Mouse (Mus musculus): ENCODE results near the gene Bcl2l15. TPM values are rescaled to one million over a fixed set of nuclear protein-coding genes. Genes with fewer than 3 reads are reported as not detected.
"Not testable (repeated sequence)": the region's sequence is repeated elsewhere in the genome, so short reads cannot be mapped to it uniquely, and the experiment has no call there.

Bcl2l15 gene
- polyA plus RNA-seq, 1 experiment from 2014 or later, result not detected

GRCm38 (mm10) chr3:103829036-103829435, 3.4 kb upstream of the Bcl2l15 start:
- Histone ChIP-seq H3K4me2 (replicated peaks; ENCODE audit: low read depth, low read length) (no peak overlapping the region), H3K36me3 (ENCODE audit: insufficient read depth, low read length) (no peaks in the 10 kb centered on the region), H3K27ac (ENCODE audit: low read length) (no peak overlapping the region), H3K9me3 (ENCODE audit: low read length) (no peaks in the 10 kb centered on the region), H3K27me3 (ENCODE audit: insufficient read depth, low read length) (no peaks in the 10 kb centered on the region), H3K9ac (replicated peaks; ENCODE audit: low read length) (no peak overlapping the region), H3K4me1 (ENCODE audit: insufficient read depth, low read length) (no peaks in the 10 kb centered on the region), H3K4me3 (ENCODE audit: low read length) (no peak overlapping the region)
- 81% methylated on average over 3 of the region's 3 CpGs for WGBS
- ATAC-seq (ENCODE audit: low FRiP score, low TSS enrichment), result no peak

DNA sequence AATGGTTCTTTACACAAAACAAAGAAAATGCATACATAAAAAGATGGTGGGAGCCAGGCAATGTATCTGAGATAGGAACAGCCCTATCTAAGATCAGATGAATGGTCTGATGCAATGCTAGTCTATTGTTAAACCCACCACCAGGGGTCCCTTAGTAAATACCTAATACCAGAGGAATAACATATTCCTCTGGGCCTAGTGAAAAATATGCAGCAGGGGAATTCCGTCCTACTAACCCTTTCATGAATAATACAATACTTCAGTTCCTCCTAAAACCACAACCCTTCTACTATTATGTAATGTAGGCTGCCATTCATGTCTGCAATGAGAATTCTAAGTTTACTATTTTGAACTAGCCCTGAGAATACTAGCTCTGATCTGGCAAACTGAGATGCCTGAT, 1.7 kb upstream of the Bcl2l15 start:
- H3K27me3 ChIP-seq (ENCODE audit: insufficient read depth, low read length); H3K9me3 ChIP-seq (ENCODE audit: low read length); ATAC-seq (ENCODE audit: low FRiP score, low TSS enrichment); H3K27ac ChIP-seq (ENCODE audit: low read length); H3K36me3 ChIP-seq (ENCODE audit: insufficient read depth, low read length); H3K4me3 ChIP-seq (ENCODE audit: low read length); H3K9ac ChIP-seq (replicated peaks; ENCODE audit: low read length); H3K4me1 ChIP-seq (ENCODE audit: insufficient read depth, low read length); H3K4me2 ChIP-seq (replicated peaks; ENCODE audit: low read depth, low read length): not testable (repeated sequence)
- 73% methylated on average over 1 of the region's 1 CpGs for WGBS

- no peak overlapping the region for H3K9ac ChIP-seq (replicated peaks; ENCODE audit: low read length)
- no peaks in the 10 kb centered on the region for H3K27me3 ChIP-seq (ENCODE audit: insufficient read depth, low read length)
- no peaks in the 10 kb centered on the region for H3K4me1 ChIP-seq (ENCODE audit: insufficient read depth, low read length)
- H3K4me2 ChIP-seq (replicated peaks; ENCODE audit: low read depth, low read length), result no peak overlapping the region
- H3K9me3 ChIP-seq (ENCODE audit: low read length), result no peaks in the 10 kb centered on the region
- H3K4me3 ChIP-seq (ENCODE audit: low read length), result no peak overlapping the region
- no peak for ATAC-seq (ENCODE audit: low FRiP score, low TSS enrichment)
- H3K36me3 ChIP-seq (ENCODE audit: insufficient read depth, low read length), result no peaks in the 10 kb centered on the region
- H3K27ac ChIP-seq (ENCODE audit: low read length), result no peak overlapping the region
- 85% methylated on average over 7 of the region's 7 CpGs for WGBS
These were observed 1.3 kb upstream of the Bcl2l15 start for GRCm38 (mm10) chr3:103831146-103831545.

- Histone ChIP-seq H3K4me1 (ENCODE audit: insufficient read depth, low read length) (no peaks in the 10 kb centered on the region), H3K9ac (replicated peaks; ENCODE audit: low read length) (no peak overlapping the region), H3K4me2 (replicated peaks; ENCODE audit: low read depth, low read length) (no peak overlapping the region), H3K27ac (ENCODE audit: low read length) (no peak overlapping the region), H3K36me3 (ENCODE audit: insufficient read depth, low read length) (no peaks in the 10 kb centered on the region), H3K9me3 (ENCODE audit: low read length) (no peaks in the 10 kb centered on the region), H3K4me3 (ENCODE audit: low read length) (no peak overlapping the region), H3K27me3 (ENCODE audit: insufficient read depth, low read length) (no peaks in the 10 kb centered on the region)
- WGBS, result 77% methylated on average over 2 of the region's 2 CpGs
- no peak for ATAC-seq (ENCODE audit: low FRiP score, low TSS enrichment)
These were observed 1.6 kb downstream of the Bcl2l15 start for GRCm38 (mm10) chr3:103834001-103834400.

DNA sequence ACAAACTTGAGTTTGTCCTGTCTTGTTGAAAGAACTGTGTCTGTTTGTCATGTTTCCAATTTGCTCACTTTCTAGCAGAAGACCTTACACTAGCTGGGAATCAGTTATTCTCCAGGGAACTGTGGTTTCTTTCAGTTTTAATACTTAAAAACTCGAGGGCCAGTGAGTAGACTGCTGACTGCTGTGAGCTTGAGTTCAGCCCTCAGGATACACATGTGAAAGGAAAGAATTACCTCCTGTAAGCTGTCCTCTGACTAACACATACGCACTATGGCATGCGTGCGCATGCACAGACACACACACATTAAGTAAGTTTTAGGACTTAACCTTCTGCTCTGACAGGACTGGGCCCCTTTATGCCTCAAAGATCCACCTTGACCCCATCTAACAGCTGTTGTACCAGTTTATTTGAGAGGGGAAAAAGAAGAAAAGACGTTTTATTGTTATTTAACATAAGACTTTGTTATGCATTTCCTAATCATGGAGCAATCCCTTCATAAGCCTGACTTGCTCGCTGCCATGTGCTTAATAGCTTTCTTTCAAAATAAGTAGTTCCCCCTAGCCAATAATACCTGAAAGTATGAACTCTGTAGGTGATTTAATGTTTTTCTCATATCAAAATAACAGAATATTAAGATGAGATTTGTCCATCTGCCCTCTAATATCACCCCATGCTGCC, 3.0 kb downstream of the Bcl2l15 start:
- H3K4me3 ChIP-seq (ENCODE audit: low read length), result no peak overlapping the region
- no peaks in the 10 kb centered on the region for H3K9me3 ChIP-seq (ENCODE audit: low read length)
- no peak overlapping the region for H3K27ac ChIP-seq (ENCODE audit: low read length)
- no peaks in the 10 kb centered on the region for H3K27me3 ChIP-seq (ENCODE audit: insufficient read depth, low read length)
- WGBS, result 80% methylated on average over 6 of the region's 6 CpGs
- no peak overlapping the region for H3K9ac ChIP-seq (replicated peaks; ENCODE audit: low read length)
- no peak for ATAC-seq (ENCODE audit: low FRiP score, low TSS enrichment)
- H3K4me1 ChIP-seq (ENCODE audit: insufficient read depth, low read length), result no peaks in the 10 kb centered on the region
- H3K36me3 ChIP-seq (ENCODE audit: insufficient read depth, low read length), result no peaks in the 10 kb centered on the region
- no peak overlapping the region for H3K4me2 ChIP-seq (replicated peaks; ENCODE audit: low read depth, low read length)

- Histone ChIP-seq H3K4me3 (ENCODE audit: low read length) (no peak overlapping the region), H3K4me2 (replicated peaks; ENCODE audit: low read depth, low read length) (no peak overlapping the region), H3K9me3 (ENCODE audit: low read length) (no peaks in the 10 kb centered on the region), H3K36me3 (ENCODE audit: insufficient read depth, low read length) (no peaks in the 10 kb centered on the region), H3K4me1 (ENCODE audit: insufficient read depth, low read length) (no peaks in the 10 kb centered on the region), H3K9ac (replicated peaks; ENCODE audit: low read length) (no peak overlapping the region), H3K27ac (ENCODE audit: low read length) (no peak overlapping the region), H3K27me3 (ENCODE audit: insufficient read depth, low read length) (no peaks in the 10 kb centered on the region)
- 76% methylated on average over 10 of the region's 10 CpGs for WGBS
- ATAC-seq (ENCODE audit: low FRiP score, low TSS enrichment), result no peak
These were observed 3.5 kb downstream of the Bcl2l15 start for GRCm38 (mm10) chr3:103835951-103836310.

GRCm38 (mm10) chr3:103836453-103836852, 4.1 kb downstream of the Bcl2l15 start:
- no peak overlapping the region for H3K4me2 ChIP-seq (replicated peaks; ENCODE audit: low read depth, low read length)
- H3K36me3 ChIP-seq (ENCODE audit: insufficient read depth, low read length), result no peaks in the 10 kb centered on the region
- ATAC-seq (ENCODE audit: low FRiP score, low TSS enrichment), result no peak
- no peak overlapping the region for H3K4me3 ChIP-seq (ENCODE audit: low read length)
- no peaks in the 10 kb centered on the region for H3K9me3 ChIP-seq (ENCODE audit: low read length)
- WGBS, result 96% methylated on average over 5 of the region's 5 CpGs
- H3K27ac ChIP-seq (ENCODE audit: low read length), result no peak overlapping the region
- no peaks in the 10 kb centered on the region for H3K4me1 ChIP-seq (ENCODE audit: insufficient read depth, low read length)
- no peaks in the 10 kb centered on the region for H3K27me3 ChIP-seq (ENCODE audit: insufficient read depth, low read length)
- H3K9ac ChIP-seq (replicated peaks; ENCODE audit: low read length), result no peak overlapping the region

DNA sequence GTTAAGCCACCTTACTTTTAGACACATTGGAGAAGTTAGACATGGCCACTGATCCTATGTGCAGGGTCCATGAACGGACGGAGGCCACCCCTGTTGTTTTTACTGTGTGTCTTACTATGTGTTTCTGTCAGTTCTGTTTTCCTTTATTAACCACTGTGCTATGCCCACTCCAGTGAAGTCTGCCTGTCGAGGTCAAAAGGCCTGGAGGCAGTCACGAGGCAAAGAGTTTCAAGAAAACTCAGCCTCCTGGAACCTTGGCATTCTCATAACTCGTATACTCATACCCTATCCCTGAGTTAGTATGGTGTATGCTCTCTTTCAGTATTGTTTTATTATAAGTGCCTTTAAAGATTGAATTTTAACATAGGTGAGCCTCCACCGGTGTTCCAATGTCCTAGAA, 7.3 kb downstream of the Bcl2l15 start:
- Histone ChIP-seq H3K9ac (replicated peaks; ENCODE audit: low read length) (no peak overlapping the region), H3K4me2 (replicated peaks; ENCODE audit: low read depth, low read length) (no peak overlapping the region), H3K9me3 (ENCODE audit: low read length) (peaks cover 1% of the 10 kb centered on the region; the same call in 1 of the 2 replicates)

GRCm38 (mm10) chr3:103840195-103840594, 7.8 kb downstream of the Bcl2l15 start:
- not testable (repeated sequence) for H3K27me3 ChIP-seq (ENCODE audit: insufficient read depth, low read length); ATAC-seq (ENCODE audit: low FRiP score, low TSS enrichment); H3K9ac ChIP-seq (replicated peaks; ENCODE audit: low read length); H3K36me3 ChIP-seq (ENCODE audit: insufficient read depth, low read length); H3K27ac ChIP-seq (ENCODE audit: low read length); H3K4me3 ChIP-seq (ENCODE audit: low read length); H3K9me3 ChIP-seq (ENCODE audit: low read length); H3K4me2 ChIP-seq (replicated peaks; ENCODE audit: low read depth, low read length); H3K4me1 ChIP-seq (ENCODE audit: insufficient read depth, low read length)
- 87% methylated on average over 3 of the region's 3 CpGs for WGBS

More for the DNA sequence above, 7.3 kb downstream of the Bcl2l15 start:
- WGBS, result 92% methylated on average over 6 of the region's 6 CpGs
- no peak for ATAC-seq (ENCODE audit: low FRiP score, low TSS enrichment)
- Histone ChIP-seq H3K4me3 (ENCODE audit: low read length) (no peak overlapping the region), H3K36me3 (ENCODE audit: insufficient read depth, low read length) (no peaks in the 10 kb centered on the region), H3K27ac (ENCODE audit: low read length) (no peak overlapping the region), H3K4me1 (ENCODE audit: insufficient read depth, low read length) (no peaks in the 10 kb centered on the region), H3K27me3 (ENCODE audit: insufficient read depth, low read length) (no peaks in the 10 kb centered on the region)

- not testable (repeated sequence) for H3K36me3 ChIP-seq (ENCODE audit: insufficient read depth, low read length); H3K9me3 ChIP-seq (ENCODE audit: low read length); H3K4me3 ChIP-seq (ENCODE audit: low read length); H3K27me3 ChIP-seq (ENCODE audit: insufficient read depth, low read length); H3K4me1 ChIP-seq (ENCODE audit: insufficient read depth, low read length); H3K9ac ChIP-seq (replicated peaks; ENCODE audit: low read length); H3K27ac ChIP-seq (ENCODE audit: low read length); ATAC-seq (ENCODE audit: low FRiP score, low TSS enrichment); H3K4me2 ChIP-seq (replicated peaks; ENCODE audit: low read depth, low read length)
- 93% methylated on average over 6 of the region's 7 CpGs for WGBS
These were observed 8.5 kb downstream of the Bcl2l15 start for GRCm38 (mm10) chr3:103840946-103841345.
